Mouse (Mus musculus) olfactory bulb, adult 2 months (tissue): ENCODE data around the gene Ccdc33.

Source experiments
- CTCF ChIP-seq: fragments of 200-500 bp; IDR thresholded peaks from 2 replicates; pipeline ENCODE4 v1.5.1; 2012; ENCODE audit warnings: low read depth, mild to moderate bottlenecking, low read length, moderate library complexity; ENCODE audit not compliant: insufficient read depth
- POLR2A ChIP-seq: fragments of 200-500 bp; IDR thresholded peaks from 2 replicates; pipeline ENCODE4 v1.6.1; 2012; ENCODE audit warnings: mild to moderate bottlenecking, low read depth, low read length, moderate library complexity; ENCODE audit not compliant: insufficient read depth

- TF ChIP-seq CTCF (no peak), POLR2A (no peak)
Measured at GRCm38 (mm10) chr9:58063531-58063930, 55.1 kb downstream of the Ccdc33 start, which contains the start of gene Stra6.
